In the genomic region with DNA sequence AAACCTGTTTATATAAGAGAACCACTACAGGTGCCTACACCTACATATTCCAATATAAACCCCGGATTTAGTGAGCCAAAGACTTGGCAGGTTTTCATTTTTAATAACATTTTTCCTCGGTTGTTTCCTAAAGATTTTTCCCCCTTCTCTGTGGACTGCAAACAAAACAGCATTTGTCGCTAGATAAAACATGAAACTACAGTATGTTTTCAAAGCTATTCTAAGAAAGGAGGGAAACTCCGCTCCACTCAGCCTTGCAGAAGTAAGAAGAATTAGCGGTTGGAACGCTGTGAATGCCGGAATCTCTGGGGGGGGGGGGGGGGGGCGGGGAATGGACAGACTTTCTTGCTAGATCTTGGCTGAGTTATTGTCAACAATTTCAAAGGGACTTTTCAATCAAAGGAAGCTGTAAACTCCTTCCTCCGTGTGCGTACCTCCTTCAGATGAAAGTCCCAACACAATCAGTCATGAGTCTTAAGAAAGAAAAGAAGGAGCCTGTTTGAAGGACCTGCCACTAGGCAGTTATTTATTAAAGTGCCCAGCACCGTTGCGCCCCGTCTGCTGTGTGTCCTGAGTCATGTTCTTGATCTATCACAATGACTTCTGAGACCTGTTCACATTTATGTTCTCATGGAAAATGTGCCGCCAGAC, we compare ENCODE assay signal across 15 mouse cellular contexts. TPM values are rescaled to one million over a fixed set of nuclear protein-coding genes. Genes with fewer than 3 reads are reported as not detected.
DNase-seq lines count a peak whose midpoint lies in the region; ATAC-seq and TF ChIP-seq lines count a peak whose summit lies in the region.
"Had no signal": no experiment of that assay in that cellular context is flagged by ENCODE, and none has a peak within 500 bp of the region (broad histone marks: within the 10 kb centered on the region; RNA-seq: fewer than 3 reads in every experiment).

No protein-coding gene starts in this region.

- TF ChIP-seq CTCF in heart, adult 2 months (IDR thresholded peaks at IDR 0.05): no peak
- TF ChIP-seq CTCF in E14TG2a.4 (conservative IDR thresholded peaks at IDR 0.05; ENCODE audit: low read length): no peak
- no peak for TF ChIP-seq CTCF in intestine, postnatal 0 days (IDR thresholded peaks at IDR 0.05; ENCODE audit: low read depth)

- no peak overlapping the region for H3K9ac ChIP-seq in heart, adult 2 months (ENCODE audit: low read depth, low read length)
- H3K9ac ChIP-seq in intestine, postnatal 0 days (ENCODE audit: low read depth, low read length): no peak overlapping the region
- H3K9ac ChIP-seq: liver, embryonic 15.5 days; neural tube, embryonic 15.5 days had no signal

- H3K9me3 ChIP-seq in E14TG2a.4 (ENCODE audit: low read length): no peaks in the 10 kb centered on the region
- no peaks in the 10 kb centered on the region for H3K9me3 ChIP-seq in intestine, postnatal 0 days (ENCODE audit: control insufficient read depth)
- H3K9me3 ChIP-seq: G1E; liver, embryonic 15.5 days; neural tube, embryonic 15.5 days had no signal

- no peak for DNase-seq in heart, adult 2 months
- DNase-seq in heart, adult 9 months (ENCODE audit: low spot score in 2 of 2): no peak
- DNase-seq in lung, postnatal 25 days (ENCODE audit: low spot score): peak; percentile 30
- no peak for DNase-seq in layer of hippocampus, postnatal 10 days (ENCODE audit: low spot score in 2 of 2)
- no peak for DNase-seq in left cerebral cortex, postnatal 10 days (ENCODE audit: extremely low spot score in 1 of 2, low spot score in 2 of 2)
- DNase-seq: heart, postnatal 10 days; thymus, postnatal 4 days had no signal

- no peak for ATAC-seq in intestine, postnatal 0 days
- no peak for ATAC-seq in activated CD4-positive, CD25-positive, alpha-beta regulatory T cell, adult 4 months
- ATAC-seq: midbrain, embryonic 16.5 days had no signal

- H3K4me3 ChIP-seq in heart, adult 2 months: no peak overlapping the region
- H3K4me3 ChIP-seq in E14TG2a.4 (replicated peaks; ENCODE audit: low read length): peak overlapping the region; percentile 39
- H3K4me3 ChIP-seq in intestine, postnatal 0 days (ENCODE audit: low read depth, low read length): no peak overlapping the region; the same call in 1 of the 2 replicates
- H3K4me3 ChIP-seq: layer of hippocampus, adult 2 months; liver, embryonic 15.5 days; neural tube, embryonic 15.5 days had no signal

- intact Hi-C loops in heart, adult 2 months (cut with DNase I): no loop called here
- intact Hi-C loops in left cerebral cortex, postnatal 10 days (cut with DNase I): no loop called here

- TF ChIP-seq EP300 in heart, adult 2 months (IDR thresholded peaks at IDR 0.05; ENCODE audit: insufficient read depth, low read depth, low read length): no peak

- peak overlapping the region; percentile 38; the same call in 1 of the 2 replicates for H3K27ac ChIP-seq in heart, adult 2 months
- H3K27ac ChIP-seq in intestine, postnatal 0 days (ENCODE audit: low read depth, low read length): peak overlapping the region; percentile 9; the same call in 1 of the 2 replicates
- H3K27ac ChIP-seq: layer of hippocampus, adult 2 months; liver, embryonic 15.5 days; neural tube, embryonic 15.5 days had no signal

- H3K36me3 ChIP-seq in heart, adult 2 months (ENCODE audit: control insufficient read depth, insufficient read depth, low read length): no peaks in the 10 kb centered on the region
- H3K36me3 ChIP-seq in E14TG2a.4 (ENCODE audit: insufficient read depth, low read length): peaks cover 11% of the 10 kb centered on the region
- H3K36me3 ChIP-seq in intestine, postnatal 0 days (ENCODE audit: control insufficient read depth, insufficient read depth): no peaks in the 10 kb centered on the region
- H3K36me3 ChIP-seq: G1E; liver, embryonic 15.5 days; neural tube, embryonic 15.5 days had no signal

- H3K79me2 ChIP-seq in heart, adult 2 months (replicated peaks; ENCODE audit: control insufficient read depth, insufficient read depth, low read length): peaks cover 9% of the 10 kb centered on the region; the same call in 1 of the 2 replicates

- peaks cover 7% of the 10 kb centered on the region for H3K4me1 ChIP-seq in heart, adult 2 months (ENCODE audit: control insufficient read depth, insufficient read depth, low read length)
- H3K4me1 ChIP-seq in E14TG2a.4 (replicated peaks; ENCODE audit: low read depth, low read length): peaks cover 76% of the 10 kb centered on the region
- H3K4me1 ChIP-seq in intestine, postnatal 0 days (replicated peaks; ENCODE audit: control insufficient read depth, insufficient read depth, low read length): no peaks in the 10 kb centered on the region

- no peaks in the 10 kb centered on the region for H3K27me3 ChIP-seq in heart, adult 2 months (ENCODE audit: control insufficient read depth, insufficient read depth, low read length)
- H3K27me3 ChIP-seq in E14TG2a.4 (ENCODE audit: insufficient read depth, low read length): no peaks in the 10 kb centered on the region
- H3K27me3 ChIP-seq in intestine, postnatal 0 days (replicated peaks; ENCODE audit: control insufficient read depth, insufficient read depth, low read length): no peaks in the 10 kb centered on the region

- TF ChIP-seq POLR2A in heart, adult 2 months (IDR thresholded peaks at IDR 0.05; ENCODE audit: insufficient read depth, low read depth, low read length): no peak

- H3K4me2 ChIP-seq in intestine, postnatal 0 days (replicated peaks; ENCODE audit: low read depth): peak overlapping the region; percentile 38
- H3K4me2 ChIP-seq: liver, embryonic 15.5 days; neural tube, embryonic 15.5 days had no signal

- WGBS in heart, adult 2 months: 24% methylated on average over 14 of the region's 14 CpGs
- WGBS in intestine, postnatal 0 days: 18% methylated on average over 14 of the region's 14 CpGs

RNA-seq across cellular contexts. Expression of gene Tjp2, which starts 3.9 kb away (rescaled TPM):
- 10 to 100 TPM; 16.1 to 19.2 TPM for total RNA-seq in heart, adult 2 months (2021)
- 7.9 and 10.2 TPM in 2 replicates for polyA plus RNA-seq in heart, adult 2 months (2012; rRNA removed)
- 26.2 and 28.5 TPM in 2 replicates for polyA plus RNA-seq in intestine, postnatal 0 days (2015; fragmentation: Nextera tagmentation; extraction: Ambion mirVana)
- 10 to 100 TPM; 20.7 to 25.9 TPM for total RNA-seq in layer of hippocampus, postnatal 10 days (2021)
- total RNA-seq in left cerebral cortex, postnatal 10 days (2021): 10 to 100 TPM; 16.6 to 18.0 TPM
- polyA plus RNA-seq in activated CD4-positive, CD25-positive, alpha-beta regulatory T cell, adult 4 months (2017; shearing (Covaris generic)): 1 to 10 TPM; 4.5 to 6.0 TPM

RNA-seq across cellular contexts. Expression of gene Fxn, which starts 59.5 kb away (rescaled TPM):
- 10 to 100 TPM; 26.6 to 33.0 TPM for total RNA-seq in heart, adult 2 months (2021)
- 28.3 and 35.6 TPM in 2 replicates for polyA plus RNA-seq in heart, adult 2 months (2012; rRNA removed)
- polyA plus RNA-seq in intestine, postnatal 0 days (2015; fragmentation: Nextera tagmentation; extraction: Ambion mirVana): 18.9 and 21.1 TPM in 2 replicates
- 10 to 100 TPM; 12.2 TPM for total RNA-seq in layer of hippocampus, postnatal 10 days (2021)
- total RNA-seq in left cerebral cortex, postnatal 10 days (2021): 10 to 100 TPM; 10.4 to 10.5 TPM
- 10 to 100 TPM; 12.0 to 16.3 TPM for polyA plus RNA-seq in activated CD4-positive, CD25-positive, alpha-beta regulatory T cell, adult 4 months (2017; shearing (Covaris generic))
